Mouse (Mus musculus): ENCODE data around the gene St6galnac6.

DNA sequence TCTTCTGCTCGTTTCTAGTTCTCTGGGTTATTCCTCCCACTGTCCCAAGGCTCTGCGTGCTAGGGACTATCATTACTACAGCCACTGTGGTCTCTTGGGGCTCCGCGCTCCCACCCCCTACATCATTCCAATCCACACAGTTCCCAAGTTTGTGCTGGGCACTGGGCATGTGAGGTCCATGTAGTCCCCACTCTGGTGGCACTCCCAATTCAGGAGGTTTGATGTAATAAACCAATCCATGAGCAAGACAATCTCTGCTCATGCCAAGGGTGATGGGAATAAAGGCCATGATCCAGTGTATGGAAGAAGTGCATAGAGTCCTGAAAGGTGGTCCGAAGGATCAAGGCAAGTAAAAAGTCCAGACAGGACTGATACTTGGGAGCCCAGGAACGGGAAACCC is 25.0 kb upstream of the St6galnac6 start, which contains the start of gene Pip5kl1:
- TF ChIP-seq GATA1 (IDR thresholded peaks at IDR 0.05; ENCODE audit: low read length) (no peak), TAL1 (IDR thresholded peaks at IDR 0.05; ENCODE audit: low read length) (no peak)

All from erythroblast, embryonic 14.5 days (primary cell).